Mouse (Mus musculus) intestine, embryonic 15.5 days (tissue): ENCODE data around the gene Psmc2. TPM values are rescaled to one million over a fixed set of nuclear protein-coding genes. Genes with fewer than 3 reads are reported as not detected.

Source experiments
- ATAC-seq: fragments of 200-750 bp; cut with Nextera tagmentation; 2 replicates; pipeline ENCODE4 v1.8.0; 2017; ENCODE audit warnings: moderate TSS enrichment, moderate library complexity
- H3K27ac ChIP-seq: fragments of 300-500 bp; sonication (generic); 2 replicates; pipeline ENCODE4 v1.5.1; 2015; ENCODE audit warnings: mild to moderate bottlenecking, inconsistent platforms
- H3K27me3 ChIP-seq: fragments of 300-500 bp; sonication (generic); replicated peaks from 2 replicates; pipeline ENCODE4 v1.6.1; 2015; ENCODE audit warnings: inconsistent platforms
- H3K36me3 ChIP-seq: fragments of 300-500 bp; sonication (generic); 2 replicates; pipeline ENCODE4 v1.6.1; 2015; ENCODE audit warnings: inconsistent platforms
- H3K4me1 ChIP-seq: fragments of 300-500 bp; sonication (generic); replicated peaks from 2 replicates; pipeline ENCODE4 v1.6.1; 2015; ENCODE audit warnings: inconsistent platforms
- H3K4me2 ChIP-seq: fragments of 300-500 bp; sonication (generic); replicated peaks from 2 replicates; pipeline ENCODE4 v1.6.1; 2015; ENCODE audit warnings: mild to moderate bottlenecking, inconsistent platforms
- H3K4me3 ChIP-seq: fragments of 300-500 bp; sonication (generic); replicated peaks from 2 replicates; pipeline ENCODE4 v1.5.1; 2015; ENCODE audit warnings: inconsistent platforms
- H3K9ac ChIP-seq: fragments of 300-500 bp; sonication (generic); 2 replicates; pipeline ENCODE4 v1.6.1; 2015; ENCODE audit warnings: inconsistent platforms
- H3K9me3 ChIP-seq: fragments of 300-500 bp; sonication (generic); 2 replicates; pipeline ENCODE4 v1.6.1; 2016; ENCODE audit warnings: inconsistent platforms
- WGBS: fragments of 180-500 bp; shearing (Covaris S2); methylation state at CpG from one replicate; pipeline ENCODE4 v1.1.7; 2015; 5-methylcytosine and 5-hydroxymethylcytosine counted together
- polyA plus RNA-seq: library from polyadenylated mRNA; unstranded; fragments of >200 nt; fragmentation: Nextera tagmentation; extraction: Ambion mirVana; gene quantifications from 2 replicates; pipeline ENCODE4 v1.2.1, GENCODE M21; 2015

Psmc2 gene
- 165 and 175 TPM in 2 replicates for polyA plus RNA-seq

GRCm38 (mm10) chr5:21785053-21785452 is at the start of gene Psmc2, which contains the start of gene Dnajc2:
TSS of gene Psmc2 (plus strand) at chr5:21785283.
TSS of gene Dnajc2 (minus strand) at chr5:21785251.
- H3K9ac ChIP-seq: peak within 1 kb of the TSS; percentile 85
- peaks cover 18% of the 10 kb centered on the region for H3K36me3 ChIP-seq
- peak within 1 kb of the TSS; percentile 85 for H3K4me2 ChIP-seq
- H3K27me3 ChIP-seq: no peaks in the 10 kb centered on the region
- H3K4me1 ChIP-seq: peaks cover 6% of the 10 kb centered on the region; the same call in 1 of the 2 replicates
- ATAC-seq: peak; percentile 97
- peak within 1 kb of the TSS; percentile 97 for H3K4me3 ChIP-seq
- H3K9me3 ChIP-seq: no peaks in the 10 kb centered on the region
- under 1% methylated on average over 37 of the region's 37 CpGs for WGBS
- peak within 1 kb of the TSS; percentile 55 for H3K27ac ChIP-seq

DNA sequence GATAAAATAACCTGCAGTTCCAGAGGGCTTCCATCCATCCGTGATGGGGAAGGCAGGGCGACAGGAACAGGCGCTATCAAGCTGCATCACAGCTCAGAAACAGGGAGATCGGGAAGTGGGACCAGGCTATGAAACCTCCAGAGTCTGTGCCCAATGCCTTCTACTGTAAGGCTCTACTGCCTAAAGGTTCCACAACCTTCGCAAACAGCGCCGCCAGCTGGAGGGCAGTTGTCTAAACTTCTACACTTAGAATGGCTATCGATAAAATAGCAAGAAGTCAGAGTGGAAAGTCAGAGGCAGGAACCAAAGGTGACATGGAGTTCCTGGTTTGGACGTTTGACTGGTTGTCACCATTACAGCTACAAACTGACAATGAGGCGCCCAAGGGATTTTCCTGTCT is 49.5 kb upstream of the Psmc2 start:
- no peaks in the 10 kb centered on the region for H3K27me3 ChIP-seq
- peak overlapping the region; percentile 3; the same call in 1 of the 2 replicates for H3K9ac ChIP-seq
- no peak overlapping the region for H3K27ac ChIP-seq
- 0 out of 2 replicates have a peak overlapping the region, but pooled peaks have one; percentile 6 for H3K4me3 ChIP-seq
- H3K4me2 ChIP-seq: no peak overlapping the region
- peak; percentile 37 for ATAC-seq
- WGBS: 24% methylated on average over 10 of the region's 10 CpGs
- H3K9me3 ChIP-seq: no peaks in the 10 kb centered on the region
- peaks cover 9% of the 10 kb centered on the region for H3K4me1 ChIP-seq
- peaks cover 12% of the 10 kb centered on the region; the same call in 1 of the 2 replicates for H3K36me3 ChIP-seq

DNA sequence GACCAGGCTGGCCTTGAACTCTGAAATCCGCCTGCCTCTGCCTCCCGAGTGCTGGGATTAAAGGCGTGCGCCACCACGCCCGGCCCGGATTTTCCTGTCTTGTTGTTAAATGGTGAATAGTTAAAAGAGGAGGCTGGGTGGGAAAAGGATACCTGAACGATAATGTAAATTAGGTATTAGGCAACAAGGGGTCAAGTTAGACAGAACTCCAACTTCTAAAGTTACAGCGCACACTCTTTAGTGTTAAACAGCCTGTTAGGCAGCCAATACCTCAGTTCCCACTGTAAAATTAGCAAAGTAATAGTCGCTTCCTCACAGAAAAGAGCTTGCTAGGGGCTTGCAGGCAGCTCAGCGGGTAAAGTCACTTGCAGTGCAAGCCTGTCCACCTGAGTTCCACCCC is 49.0 kb upstream of the Psmc2 start:
- Histone ChIP-seq H3K9me3 (no peaks in the 10 kb centered on the region), H3K9ac (no peak overlapping the region), H3K4me2 (no peak overlapping the region), H3K4me3 (no peak overlapping the region), H3K4me1 (peaks cover 9% of the 10 kb centered on the region), H3K27ac (no peak overlapping the region), H3K27me3 (no peaks in the 10 kb centered on the region), H3K36me3 (peaks cover 12% of the 10 kb centered on the region; the same call in 1 of the 2 replicates)
- WGBS: 81% methylated on average over 11 of the region's 11 CpGs
- no peak for ATAC-seq

DNA sequence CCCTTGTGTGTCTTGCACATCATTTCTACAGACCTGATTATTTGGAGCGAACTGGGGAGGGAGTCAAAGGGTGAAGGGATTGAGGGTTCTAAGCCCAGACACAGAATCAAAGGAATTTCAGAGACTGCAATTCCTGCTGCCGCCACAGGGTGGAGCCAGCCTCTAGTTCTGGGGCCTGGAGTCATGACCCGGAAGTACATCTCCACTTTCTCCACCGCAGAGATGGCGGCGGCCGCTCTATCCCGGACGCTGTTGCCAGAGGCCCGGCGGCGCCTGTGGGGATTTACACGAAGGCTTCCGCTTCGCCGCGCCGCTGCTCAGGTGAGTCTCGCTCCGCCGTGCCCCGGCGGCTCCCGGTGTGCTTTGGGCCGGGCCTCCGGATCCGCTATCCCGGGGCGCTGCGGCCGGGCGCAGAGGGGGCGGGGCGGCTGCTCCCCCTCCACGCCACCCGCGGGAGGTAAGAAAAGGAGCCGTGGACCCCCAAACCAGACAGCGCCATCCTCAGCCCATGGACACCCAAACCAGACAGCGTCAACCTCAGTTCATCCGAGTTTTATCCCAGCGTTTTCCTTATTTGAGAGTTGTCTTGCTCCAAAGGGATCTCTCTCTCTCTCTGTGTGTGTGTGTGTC is 48.0 kb upstream of the Psmc2 start, which contains the start of gene Pmpcb:
TSS of gene Pmpcb (plus strand) at position 186 of the 630 bp plus-strand sequence.
- under 1% methylated on average over 42 of the region's 42 CpGs for WGBS
- Histone ChIP-seq H3K4me1 (peaks cover 9% of the 10 kb centered on the region), H3K9me3 (no peaks in the 10 kb centered on the region), H3K4me2 (peak within 1 kb of the TSS; percentile 76), H3K36me3 (peaks cover 20% of the 10 kb centered on the region), H3K27me3 (no peaks in the 10 kb centered on the region), H3K9ac (peak within 1 kb of the TSS; percentile 81), H3K4me3 (peak within 1 kb of the TSS; percentile 69), H3K27ac (peak within 1 kb of the TSS; percentile 66)
- ATAC-seq: peak; percentile 89

GRCm38 (mm10) chr5:21737620-21738019 is 47.5 kb upstream of the Psmc2 start:
- peak overlapping the region; percentile 69 for H3K4me3 ChIP-seq
- H3K4me1 ChIP-seq: peaks cover 9% of the 10 kb centered on the region
- no peak for ATAC-seq
- 19% methylated on average over 10 of the region's 10 CpGs for WGBS
- H3K27me3 ChIP-seq: no peaks in the 10 kb centered on the region
- peak overlapping the region; percentile 76 for H3K4me2 ChIP-seq
- H3K9me3 ChIP-seq: no peaks in the 10 kb centered on the region
- H3K27ac ChIP-seq: no peak overlapping the region
- H3K9ac ChIP-seq: peak overlapping the region; percentile 81
- peaks cover 20% of the 10 kb centered on the region for H3K36me3 ChIP-seq

DNA sequence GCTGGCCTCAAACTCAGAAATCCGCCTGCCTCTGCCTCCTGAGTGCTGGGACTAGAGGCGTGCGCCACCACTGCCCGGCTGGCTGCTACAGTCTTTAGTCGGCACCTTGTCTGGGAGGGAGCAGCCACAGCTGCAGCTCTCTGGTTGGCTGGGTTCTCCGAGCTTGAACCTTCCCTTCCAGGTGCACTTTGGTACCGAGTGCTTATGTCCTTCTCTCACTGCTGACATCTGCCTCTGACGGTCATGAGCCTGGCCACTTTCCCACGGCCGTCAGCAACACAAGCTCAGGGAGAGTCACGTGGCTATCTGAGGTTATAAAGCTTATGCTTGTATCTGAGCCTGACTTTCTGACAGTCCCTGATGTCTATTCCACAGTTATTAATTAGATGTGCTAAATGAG is 46.0 kb upstream of the Psmc2 start:
- 87% methylated on average over 11 of the region's 11 CpGs for WGBS
- ATAC-seq: no peak
- no peak overlapping the region for H3K27ac ChIP-seq
- peaks cover 30% of the 10 kb centered on the region for H3K36me3 ChIP-seq
- no peak overlapping the region for H3K9ac ChIP-seq
- H3K27me3 ChIP-seq: no peaks in the 10 kb centered on the region
- H3K4me3 ChIP-seq: no peak overlapping the region
- peaks cover 9% of the 10 kb centered on the region for H3K4me1 ChIP-seq
- H3K9me3 ChIP-seq: no peaks in the 10 kb centered on the region
- H3K4me2 ChIP-seq: no peak overlapping the region

DNA sequence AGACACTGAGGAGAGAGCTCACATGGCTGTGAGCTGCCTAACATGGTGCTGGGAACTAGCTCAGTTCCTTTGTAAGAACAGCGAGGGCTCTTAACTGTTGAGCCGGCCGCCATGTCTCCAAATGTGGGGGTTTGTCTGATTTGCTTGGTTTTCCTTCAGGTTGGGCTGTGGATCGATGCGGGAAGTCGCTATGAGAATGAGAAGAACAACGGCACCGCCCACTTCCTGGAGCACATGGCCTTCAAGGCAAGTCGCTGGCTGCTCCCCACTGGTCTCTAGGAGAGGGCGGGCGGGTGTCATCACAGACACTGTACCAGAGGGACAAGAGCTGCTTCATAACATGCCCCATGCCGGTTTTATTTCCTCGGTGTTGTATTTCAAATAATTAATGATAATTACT is 45.2 kb upstream of the Psmc2 start:
- Histone ChIP-seq H3K9me3 (no peaks in the 10 kb centered on the region), H3K9ac (no peak overlapping the region), H3K4me2 (no peak overlapping the region), H3K27me3 (no peaks in the 10 kb centered on the region), H3K27ac (no peak overlapping the region), H3K4me3 (no peak overlapping the region), H3K36me3 (peaks cover 38% of the 10 kb centered on the region), H3K4me1 (peaks cover 9% of the 10 kb centered on the region)
- ATAC-seq: no peak
- 91% methylated on average over 13 of the region's 13 CpGs for WGBS

DNA sequence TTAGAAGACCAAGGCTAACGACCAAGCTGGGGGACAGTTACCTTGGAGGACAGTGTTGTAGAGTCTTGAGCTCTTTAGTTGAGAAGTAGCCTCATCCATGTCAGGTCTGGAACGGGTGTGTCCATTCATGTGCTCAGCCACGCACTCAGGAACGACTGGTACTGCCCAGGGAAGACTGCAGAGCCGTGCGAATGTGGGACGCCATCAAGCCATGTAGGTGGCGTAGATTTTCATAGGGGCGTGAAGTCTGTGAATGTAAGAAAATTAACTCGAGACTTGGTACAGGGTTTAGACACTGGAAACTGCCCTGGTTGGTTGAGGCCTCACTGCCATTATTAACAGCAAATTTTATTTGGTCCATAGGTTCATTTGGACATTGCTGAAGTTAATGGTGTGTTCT is 41.5 kb upstream of the Psmc2 start:
- no peaks in the 10 kb centered on the region for H3K9me3 ChIP-seq
- no peaks in the 10 kb centered on the region for H3K27me3 ChIP-seq
- H3K4me1 ChIP-seq: no peaks in the 10 kb centered on the region
- ATAC-seq: no peak
- H3K27ac ChIP-seq: no peak overlapping the region
- WGBS: 97% methylated on average over 10 of the region's 10 CpGs
- peaks cover 52% of the 10 kb centered on the region for H3K36me3 ChIP-seq
- H3K4me3 ChIP-seq: no peak overlapping the region
- no peak overlapping the region for H3K4me2 ChIP-seq
- no peak overlapping the region for H3K9ac ChIP-seq

- Histone ChIP-seq H3K4me3 (no peak overlapping the region), H3K9me3 (no peaks in the 10 kb centered on the region), H3K4me2 (no peak overlapping the region), H3K27ac (no peak overlapping the region), H3K27me3 (no peaks in the 10 kb centered on the region), H3K36me3 (peaks cover 54% of the 10 kb centered on the region), H3K4me1 (no peaks in the 10 kb centered on the region), H3K9ac (no peak overlapping the region)
- ATAC-seq: no peak
These were observed 40.4 kb upstream of the Psmc2 start for GRCm38 (mm10) chr5:21744651-21745050.

- no peak overlapping the region for H3K4me2 ChIP-seq
- H3K9me3 ChIP-seq: no peaks in the 10 kb centered on the region
- H3K4me3 ChIP-seq: no peak overlapping the region
- no peaks in the 10 kb centered on the region for H3K4me1 ChIP-seq
- H3K9ac ChIP-seq: no peak overlapping the region
- WGBS: 90% methylated on average over 7 of the region's 8 CpGs
- H3K36me3 ChIP-seq: peaks cover 47% of the 10 kb centered on the region
- H3K27me3 ChIP-seq: no peaks in the 10 kb centered on the region
- no peak overlapping the region for H3K27ac ChIP-seq
- no peak for ATAC-seq
These were observed 39.1 kb upstream of the Psmc2 start for GRCm38 (mm10) chr5:21745966-21746365.

- no peak for ATAC-seq
- no peaks in the 10 kb centered on the region for H3K4me1 ChIP-seq
- peaks cover 30% of the 10 kb centered on the region for H3K36me3 ChIP-seq
- no peak overlapping the region for H3K27ac ChIP-seq
- no peak overlapping the region for H3K9ac ChIP-seq
- no peaks in the 10 kb centered on the region for H3K27me3 ChIP-seq
- no peaks in the 10 kb centered on the region for H3K9me3 ChIP-seq
- 86% methylated on average over 4 of the region's 4 CpGs for WGBS
- no peak overlapping the region for H3K4me3 ChIP-seq
- no peak overlapping the region for H3K4me2 ChIP-seq
These were observed 16.6 kb upstream of the Psmc2 start for GRCm38 (mm10) chr5:21768506-21768905.

GRCm38 (mm10) chr5:21769841-21770240 is 15.2 kb upstream of the Psmc2 start:
- Histone ChIP-seq H3K9me3 (no peaks in the 10 kb centered on the region), H3K4me2 (no peak overlapping the region), H3K4me3 (no peak overlapping the region), H3K36me3 (peaks cover 31% of the 10 kb centered on the region), H3K4me1 (no peaks in the 10 kb centered on the region), H3K9ac (no peak overlapping the region), H3K27ac (no peak overlapping the region), H3K27me3 (no peaks in the 10 kb centered on the region)
- 92% methylated on average over 6 of the region's 6 CpGs for WGBS
- ATAC-seq: no peak

- no peak for ATAC-seq
- Histone ChIP-seq H3K9ac (no peak overlapping the region), H3K4me2 (no peak overlapping the region), H3K4me3 (no peak overlapping the region), H3K4me1 (no peaks in the 10 kb centered on the region), H3K27me3 (no peaks in the 10 kb centered on the region), H3K9me3 (no peaks in the 10 kb centered on the region), H3K27ac (no peak overlapping the region), H3K36me3 (peaks cover 25% of the 10 kb centered on the region)
- WGBS: 90% methylated on average over 6 of the region's 6 CpGs
These were observed 8.6 kb upstream of the Psmc2 start for GRCm38 (mm10) chr5:21776491-21776890.
